8 mouse cellular contexts compared by ENCODE assay signal in the genomic region with DNA sequence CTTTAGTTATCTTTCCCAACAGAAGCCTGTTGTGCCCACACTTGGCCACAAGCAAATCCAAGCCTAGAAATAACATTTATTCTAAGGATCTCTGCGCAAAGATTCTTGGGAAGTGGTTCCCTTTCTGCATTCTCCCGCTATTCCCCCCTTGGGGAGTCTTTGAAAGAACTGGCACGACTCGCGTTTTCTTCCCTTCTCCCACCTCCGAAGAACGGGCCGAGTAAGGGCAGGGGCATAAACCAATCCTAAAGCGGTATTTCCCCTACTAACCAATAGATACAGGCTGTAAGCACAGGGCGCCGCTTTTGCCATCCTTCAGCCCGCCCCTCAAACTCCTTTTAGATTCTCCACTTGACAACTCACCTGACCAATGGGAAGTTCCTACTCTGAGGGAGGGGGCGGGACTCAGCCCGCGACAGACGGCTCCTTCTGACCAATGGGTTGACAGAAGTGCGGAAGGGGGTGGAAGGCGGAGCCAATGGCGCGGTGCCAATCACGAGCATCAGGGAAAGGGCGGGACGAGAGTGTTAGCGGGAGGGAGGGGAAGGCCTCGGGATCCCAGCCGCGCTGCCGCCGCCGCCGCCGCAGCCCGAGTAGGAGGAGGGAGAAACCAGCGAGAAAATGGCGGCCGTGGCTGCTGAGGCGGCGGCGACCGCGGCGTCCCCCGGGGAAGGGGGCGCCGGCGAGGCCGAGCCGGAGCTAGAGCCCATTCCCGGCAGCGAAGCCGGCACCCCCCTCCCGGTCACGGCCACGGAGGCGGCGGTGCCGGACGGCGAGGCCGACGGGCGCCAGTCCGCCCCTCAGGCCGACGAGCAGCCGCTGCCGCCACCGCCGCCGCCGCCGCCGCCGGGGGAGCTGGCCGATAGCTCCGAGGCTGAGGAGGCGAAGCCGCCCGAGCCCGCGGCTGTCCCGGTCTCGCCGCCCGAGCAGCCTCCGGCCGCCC. TPM values are rescaled to one million over a fixed set of nuclear protein-coding genes. Genes with fewer than 3 reads are reported as not detected.
DNase-seq lines count a peak whose midpoint lies in the region; ATAC-seq and TF ChIP-seq lines count a peak whose summit lies in the region.

A gene (plus strand): TSS at position 527 of the 943 bp plus-strand sequence.

- H3K27me3 ChIP-seq in Patski, result no peaks in the 10 kb centered on the region
- no peaks in the 10 kb centered on the region for H3K27me3 ChIP-seq in hindbrain, embryonic 13.5 days

- CTCF ChIA-PET in Patski (lab: Charles Lee), result no interaction called here

- peaks cover 28% of the 10 kb centered on the region for H3K4me1 ChIP-seq in hindbrain, embryonic 13.5 days (replicated peaks)

- under 1% methylated on average over 47 of the region's 87 CpGs for WGBS in hindbrain, embryonic 13.5 days

- H3K9me3 ChIP-seq in hindbrain, embryonic 13.5 days, result no peaks in the 10 kb centered on the region

- peak; percentile 98 for ATAC-seq in Patski
- peak; percentile 99 for ATAC-seq in hindbrain, embryonic 13.5 days (ENCODE audit: low FRiP score)

- H3K27ac ChIP-seq in hindbrain, embryonic 13.5 days, result peak within 1 kb of the TSS; percentile 98

- peak; percentile 97 for DNase-seq in Patski (ENCODE audit: low read depth, low spot score)
- peak; percentile 99 to 100 for DNase-seq in cerebellum, postnatal 14 days
- DNase-seq in frontal cortex, postnatal 14 days (ENCODE audit: low spot score in 2 of 2), result peak; percentile 98
- DNase-seq in layer of hippocampus, postnatal 25 days (ENCODE audit: extremely low spot score in 1 of 2, low spot score in 1 of 2), result peak; percentile 99
- peak; percentile 99 for DNase-seq in lung, postnatal 25 days (ENCODE audit: low spot score)
- peak; percentile 99 for DNase-seq in retina, embryonic 14.5 days (ENCODE audit: low spot score)
- peak; percentile 97 for DNase-seq in thymus, postnatal 4 days

- no peak for TF ChIP-seq CTCF in Patski (IDR thresholded peaks at IDR 0.05)

- peak within 1 kb of the TSS; percentile 97 for H3K9ac ChIP-seq in hindbrain, embryonic 13.5 days

- POLR2A ChIA-PET in Patski (lab: Charles Lee), result interaction anchor here (0.7 to 1.1 kb wide), 3 partner anchors 38 to 71 kb away, joined by 3 read pairs; no protein-coding TSS in a partner anchor

- H3K36me3 ChIP-seq in hindbrain, embryonic 13.5 days, result no peaks in the 10 kb centered on the region; the same call in 1 of the 2 replicates

- peak within 1 kb of the TSS; percentile 93 for H3K4me3 ChIP-seq in hindbrain, embryonic 13.5 days

- in situ Hi-C loops in Patski (cut with MboI; ENCODE audit: low pct_unique_long_range_greater_than_20kb), result no loop called here

- peak within 1 kb of the TSS; percentile 68 for H3K4me2 ChIP-seq in hindbrain, embryonic 13.5 days

RNA-seq across cellular contexts. Expression of the gene that starts here (rescaled TPM):
- 28.9 TPM for polyA plus RNA-seq in Patski (2021)
- polyA plus RNA-seq in hindbrain, embryonic 13.5 days (2015; fragmentation: Nextera tagmentation; extraction: Ambion mirVana), result 33.4 and 36.3 TPM in 2 replicates
- 10 to 100 TPM; 66.8 to 72.4 TPM for total RNA-seq in layer of hippocampus, postnatal 25 days (2021)

Comparison
In these comparisons a context has a peak if more than half of its experiments do, and no peak if none do; other contexts are left out.
1. Peak in every context shown above with its lines: DNase-seq, ATAC-seq, H3K4me3 ChIP-seq and H3K27ac ChIP-seq.